Mouse (Mus musculus) lung, postnatal 10 days (tissue): Measurements from ENCODE around the gene Fscn1.
A peak's percentile ranks its signal among the peaks of the same experiment; 100 is the strongest.

Experiments used
- DNase-seq: peaks from one replicate; pipeline ENCODE4 v3.0.0; 2021

The Fscn1 gene

GRCm38 (mm10) chr5:142959576-142960556 lies at the start of gene Fscn1:
Gene Fscn1, plus strand, starts transcription at chr5:142960343.
- DNase-seq, result peak; percentile 92

- no peak for DNase-seq
Observed at GRCm38 (mm10) chr5:142911629-142912028, 48.5 kb upstream of the Fscn1 start.

DNA sequence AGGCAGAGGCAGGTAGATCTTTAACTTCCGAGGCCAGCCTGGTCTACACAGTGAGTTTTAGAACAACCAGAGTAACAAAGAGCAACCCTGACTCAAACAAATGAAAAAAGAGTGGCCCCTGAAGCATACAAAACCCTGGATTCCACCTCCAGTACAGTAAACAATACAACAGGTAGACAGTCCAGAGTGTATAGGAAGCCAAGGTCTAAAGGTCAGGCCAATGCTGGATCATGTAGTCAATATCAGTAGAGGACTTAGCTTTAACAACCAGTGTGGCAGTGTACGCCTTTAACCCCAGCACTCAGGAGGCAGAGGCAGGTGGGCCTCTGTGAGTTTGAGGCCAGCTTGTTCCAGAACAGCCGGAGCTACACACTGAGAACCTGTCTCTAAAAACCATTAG lies 47.8 kb upstream of the Fscn1 start:
- no peak for DNase-seq

- DNase-seq, result no peak
Observed at GRCm38 (mm10) chr5:142912739-142913138, 47.4 kb upstream of the Fscn1 start.

DNA sequence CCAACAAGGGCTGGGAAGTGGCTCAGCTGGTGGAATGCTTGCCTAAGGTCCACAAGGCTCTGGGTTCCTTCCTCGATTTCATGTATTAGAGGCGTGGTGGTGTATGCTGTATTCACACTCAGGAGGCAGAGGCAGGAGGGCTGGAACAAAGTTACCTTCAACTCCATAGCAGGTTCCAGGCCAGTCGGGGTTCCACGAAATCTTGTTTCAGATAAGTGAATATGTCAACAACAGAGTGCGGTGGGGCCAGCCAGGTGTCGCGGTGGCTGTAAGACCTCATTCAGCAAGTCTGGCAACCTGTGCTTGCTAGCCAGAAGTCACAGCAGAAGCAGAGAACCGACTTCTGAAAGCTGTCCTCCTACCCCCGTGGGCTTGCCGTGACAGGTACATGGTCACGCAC lies 44.9 kb upstream of the Fscn1 start:
- no peak for DNase-seq

GRCm38 (mm10) chr5:142916593-142916992 lies 43.5 kb upstream of the Fscn1 start:
- DNase-seq, result no peak

GRCm38 (mm10) chr5:142917402-142917801 lies 42.7 kb upstream of the Fscn1 start:
- no peak for DNase-seq

- peak; percentile 92 for DNase-seq
Observed at GRCm38 (mm10) chr5:142920311-142921073, 39.7 kb upstream of the Fscn1 start.

DNA sequence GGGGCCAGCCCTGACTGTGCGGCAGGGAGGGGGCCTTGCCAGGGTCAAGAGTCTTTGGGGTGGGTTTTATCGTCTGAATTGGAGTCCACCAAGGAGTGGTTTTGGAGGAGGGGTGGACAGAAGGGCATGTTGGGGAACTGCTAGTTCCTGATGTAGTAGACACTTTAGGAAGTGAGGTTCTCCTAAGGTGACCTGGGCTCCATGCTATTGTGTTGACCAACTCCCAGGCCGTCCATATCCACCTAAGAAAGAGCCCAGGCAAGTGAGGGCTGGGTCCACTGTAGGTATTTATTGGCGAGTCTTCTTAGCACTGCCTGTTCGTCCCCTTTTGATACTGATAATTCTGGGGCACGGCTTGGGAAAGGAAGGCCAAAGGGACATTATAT lies 39.1 kb upstream of the Fscn1 start:
- DNase-seq, result no peak

GRCm38 (mm10) chr5:142922251-142922650 lies 37.9 kb upstream of the Fscn1 start:
- DNase-seq, result no peak

GRCm38 (mm10) chr5:142923781-142924180 lies 36.4 kb upstream of the Fscn1 start:
- DNase-seq, result no peak

DNA sequence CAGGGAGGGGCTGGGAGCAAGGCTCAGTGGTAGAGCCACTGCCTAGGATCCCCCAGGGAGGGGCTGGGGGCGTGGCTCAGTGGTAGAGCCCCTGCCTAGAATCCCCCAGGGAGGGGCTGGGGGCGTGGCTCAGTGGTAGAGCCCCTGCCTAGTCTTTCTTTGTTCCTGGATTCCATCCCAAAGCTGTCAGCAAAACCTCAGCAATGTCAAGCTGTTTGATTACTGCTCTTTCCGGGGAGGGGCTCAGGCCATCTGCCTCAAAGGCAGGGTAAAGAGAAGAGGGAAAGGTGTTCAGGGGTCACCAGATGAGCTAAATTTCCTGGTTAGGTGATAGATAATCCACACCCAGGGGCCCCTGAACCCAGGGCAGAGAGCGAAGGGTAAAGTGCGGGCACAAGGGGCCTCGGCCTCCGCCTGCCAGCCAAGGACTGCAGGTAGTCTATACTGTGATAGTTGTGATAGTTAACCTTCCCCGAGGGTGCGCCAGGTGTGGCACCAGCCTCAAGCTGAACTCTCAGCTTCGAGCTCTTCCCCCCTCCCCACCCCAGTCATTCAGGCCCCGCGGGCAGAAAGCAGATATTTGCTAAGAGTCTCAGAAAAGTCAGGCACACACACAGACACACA lies 35.7 kb upstream of the Fscn1 start:
- DNase-seq, result no peak

DNA sequence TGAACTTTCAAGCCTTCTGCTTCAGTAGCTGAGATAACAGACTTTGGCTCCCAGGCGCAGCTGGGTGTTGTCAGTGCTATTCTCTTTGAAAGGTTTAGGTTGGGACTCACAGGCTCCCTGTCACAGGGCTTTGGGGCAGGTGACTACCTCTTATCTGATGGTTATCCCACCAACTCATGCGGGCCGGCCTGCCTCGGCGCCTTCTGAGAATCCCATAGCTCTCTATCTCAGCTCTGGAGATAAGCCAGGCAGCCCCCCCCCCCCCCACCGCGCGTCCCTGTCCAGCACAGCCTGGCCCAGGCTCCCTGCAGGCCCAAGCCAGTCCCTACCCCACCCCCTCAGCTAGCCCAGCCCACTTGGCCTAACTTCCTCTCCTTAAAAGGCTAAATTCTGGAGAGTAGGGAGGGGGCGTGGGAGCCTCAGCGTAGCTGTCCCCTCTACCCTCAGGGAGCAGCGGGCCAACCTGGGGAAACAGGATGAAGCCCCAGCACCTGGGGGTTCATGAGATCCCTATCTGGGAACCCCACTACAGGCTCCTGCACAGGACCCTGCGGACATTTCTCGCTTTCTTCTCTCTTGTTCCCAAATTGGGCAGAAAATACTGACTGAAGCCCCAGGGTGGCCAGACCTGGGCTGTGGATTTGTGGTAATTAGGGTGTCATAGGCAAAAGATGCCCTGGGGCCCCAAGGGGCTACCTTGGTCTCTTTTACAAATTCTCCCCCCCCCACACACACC lies 33.8 kb upstream of the Fscn1 start:
- peak; percentile 92 for DNase-seq

- DNase-seq, result no peak
Observed at GRCm38 (mm10) chr5:142926940-142927228, 33.3 kb upstream of the Fscn1 start.

DNA sequence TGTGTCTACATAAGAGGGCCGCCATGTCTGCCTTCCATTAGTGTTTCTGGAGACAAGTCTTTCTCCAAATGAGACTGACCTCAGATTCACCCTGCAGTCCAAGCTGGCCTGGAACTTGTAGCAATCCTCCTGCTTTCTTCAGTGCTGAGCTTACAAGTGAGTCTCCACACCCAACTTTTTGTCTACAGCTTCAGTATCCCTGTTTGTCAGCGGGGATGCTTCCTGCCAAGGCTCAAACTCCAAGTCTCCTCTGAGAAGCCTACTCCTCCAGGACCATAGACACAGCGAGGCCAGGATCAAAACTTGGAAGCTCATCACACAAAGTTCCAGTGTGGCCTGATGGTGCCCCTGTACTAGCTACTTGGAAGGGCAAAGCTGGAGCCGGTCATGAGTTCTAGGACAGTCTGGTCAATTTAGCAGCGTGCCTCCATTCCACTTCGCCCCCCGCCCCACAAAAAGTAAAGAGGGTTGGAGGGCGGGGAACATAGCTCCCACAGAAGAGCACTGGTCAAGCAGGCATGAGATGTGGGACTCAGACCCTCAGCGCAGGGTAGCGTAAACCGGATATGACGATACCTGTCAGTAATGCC lies 32.7 kb upstream of the Fscn1 start:
- no peak for DNase-seq

GRCm38 (mm10) chr5:142928749-142929399 lies 31.3 kb upstream of the Fscn1 start:
- peak; percentile 88 for DNase-seq

DNA sequence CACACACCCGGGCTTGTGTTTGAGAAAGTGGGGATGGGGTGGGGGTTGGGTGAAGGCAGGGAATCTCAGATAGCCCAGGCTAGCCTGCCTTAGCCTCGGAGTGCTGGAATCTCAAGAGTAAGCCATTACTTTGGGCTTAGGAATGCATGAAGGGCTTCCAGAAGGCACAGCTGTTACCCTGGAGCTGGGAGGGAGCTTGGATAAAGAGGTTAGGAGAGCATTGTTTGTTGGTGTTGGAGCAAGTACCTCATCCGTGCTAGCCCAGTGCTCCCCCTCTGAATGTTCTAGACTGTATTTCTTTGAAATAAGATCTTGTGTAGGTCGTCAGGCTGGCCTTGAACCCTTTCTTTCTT lies 30.8 kb upstream of the Fscn1 start:
- no peak for DNase-seq

GRCm38 (mm10) chr5:142931241-142931745 lies 28.9 kb upstream of the Fscn1 start:
- no peak for DNase-seq

DNA sequence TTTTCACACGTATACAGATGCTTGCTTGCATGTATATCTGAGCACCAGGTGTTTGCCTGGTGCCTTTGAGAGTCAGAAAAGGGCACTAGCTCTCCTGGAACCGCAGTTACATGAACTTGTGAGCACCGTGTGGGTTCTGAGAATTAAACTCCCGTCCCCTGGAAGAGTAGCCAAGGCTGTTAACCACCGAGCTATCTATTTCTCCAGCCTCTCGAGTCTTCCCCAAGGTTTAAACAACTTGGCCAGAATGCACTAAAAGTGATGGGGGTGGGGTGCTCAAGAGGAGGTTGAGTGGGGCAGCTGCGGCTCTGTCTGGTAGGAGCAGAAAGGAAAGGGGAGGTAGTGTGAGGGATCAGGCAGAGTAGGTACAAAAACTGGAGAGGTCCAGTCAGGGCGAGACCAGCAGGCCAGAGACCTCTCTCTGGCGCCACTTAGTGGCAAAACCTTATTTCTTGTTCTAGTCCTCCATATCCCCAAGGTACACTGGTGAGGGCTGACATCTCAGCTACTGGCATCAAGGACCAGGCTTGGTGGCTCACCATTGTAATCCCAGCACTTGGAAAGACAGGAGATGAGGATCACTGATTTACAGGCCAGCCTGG lies 28.0 kb upstream of the Fscn1 start:
- peak; percentile 92 for DNase-seq

DNA sequence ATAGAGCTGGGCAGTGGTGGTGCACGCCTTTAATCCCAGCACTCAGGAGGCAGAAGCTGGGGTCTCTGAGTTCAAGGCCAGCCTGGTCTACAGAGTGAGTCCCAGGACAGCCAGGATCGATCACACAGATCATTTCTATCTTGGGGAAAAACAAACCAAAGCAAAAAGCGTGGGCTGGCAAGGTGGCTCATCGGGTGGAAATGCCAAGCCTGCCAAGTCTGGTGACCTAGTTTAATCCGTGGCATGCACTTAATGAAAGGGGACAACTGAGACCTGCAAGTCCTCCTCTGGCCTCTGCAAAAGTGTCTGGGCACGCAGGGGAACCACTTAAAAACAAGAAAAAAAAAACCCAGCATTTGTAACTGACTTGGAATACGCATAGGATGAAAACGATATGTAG lies 27.4 kb upstream of the Fscn1 start:
- no peak for DNase-seq

DNA sequence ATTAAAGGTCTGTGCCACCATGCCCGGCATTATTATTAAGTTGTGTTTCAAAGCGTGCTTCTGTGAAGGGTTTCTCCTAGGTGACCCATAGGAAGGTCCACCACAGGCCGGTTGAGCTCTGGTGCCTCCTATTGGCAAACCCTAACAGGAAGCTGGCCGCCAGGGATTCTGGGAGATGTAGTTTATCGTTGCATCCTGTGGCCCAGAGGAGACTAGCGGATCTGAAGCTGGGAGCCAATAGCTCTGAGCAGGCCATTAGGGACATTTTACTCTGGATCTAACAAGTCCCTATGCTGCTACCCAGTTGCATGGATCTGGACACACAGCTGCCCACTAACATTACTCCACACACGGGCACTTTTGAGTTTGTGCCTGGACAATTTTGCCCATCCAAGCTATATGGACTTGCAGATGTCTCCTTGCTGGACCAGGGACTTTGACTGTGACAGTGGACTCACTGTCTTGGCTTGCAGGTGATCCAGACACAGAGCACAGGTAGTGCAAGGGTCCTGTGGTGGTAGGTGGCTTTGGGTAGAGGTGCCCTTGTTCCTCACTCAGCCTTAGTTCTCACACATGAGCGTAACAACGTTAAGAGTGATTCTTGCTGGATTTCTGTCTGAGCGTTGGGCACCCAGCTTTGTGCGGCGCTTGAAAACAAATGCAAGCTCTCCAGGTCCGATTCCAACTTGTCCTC lies 24.4 kb upstream of the Fscn1 start:
- peak; percentile 90 for DNase-seq
